Mouse (Mus musculus) heart, postnatal 0 days (tissue): ENCODE results near the gene Xrcc5. TPM values are rescaled to one million over a fixed set of nuclear protein-coding genes. Genes with fewer than 3 reads are reported as not detected.

Source experiments
- ATAC-seq: fragments of 200-750 bp; cut with Nextera tagmentation; 2 replicates; pipeline ENCODE4 v1.8.0; 2017; ENCODE audit warnings: low read depth, moderate number of reproducible peaks, moderate library complexity; ENCODE audit not compliant: insufficient read depth
- DNase-seq: peaks from one replicate; pipeline ENCODE4 v3.0.0-alpha.2; 2016; ENCODE audit warnings: low spot score
- H3K27ac ChIP-seq: fragments of 300-500 bp; sonication (generic); 2 replicates; pipeline ENCODE4 v1.5.1; 2014; ENCODE audit warnings: low read depth, mild to moderate bottlenecking
- H3K27me3 ChIP-seq: fragments of 300-500 bp; sonication (generic); 2 replicates; pipeline ENCODE4 v1.6.1; 2014; ENCODE audit warnings: low read length, mixed read lengths; ENCODE audit not compliant: control insufficient read depth, insufficient read depth
- H3K36me3 ChIP-seq: fragments of 300-500 bp; sonication (generic); replicated peaks from 2 replicates; pipeline ENCODE4 v1.6.1; 2014; ENCODE audit warnings: low read length, mixed read lengths; ENCODE audit not compliant: control insufficient read depth, insufficient read depth
- H3K4me1 ChIP-seq: fragments of 300-500 bp; sonication (generic); 2 replicates; pipeline ENCODE4 v1.6.1; 2014; ENCODE audit warnings: antibody characterized with exemption; ENCODE audit not compliant: control insufficient read depth, insufficient read depth
- H3K4me2 ChIP-seq: fragments of 300-500 bp; sonication (generic); 2 replicates; pipeline ENCODE4 v1.6.1; 2014; ENCODE audit warnings: low read depth, mild to moderate bottlenecking, low read length, moderate library complexity
- H3K4me3 ChIP-seq: fragments of 300-500 bp; sonication (generic); 2 replicates; pipeline ENCODE4 v1.5.1; 2014; ENCODE audit warnings: low read depth, low read length
- H3K9ac ChIP-seq: fragments of 300-500 bp; sonication (generic); replicated peaks from 2 replicates; pipeline ENCODE4 v1.6.1; 2014; ENCODE audit warnings: low read depth, low read length, mixed read lengths
- H3K9me3 ChIP-seq: fragments of 300-500 bp; sonication (generic); replicated peaks from 2 replicates; pipeline ENCODE4 v1.6.1; 2016; ENCODE audit warnings: low read length; ENCODE audit not compliant: control insufficient read depth
- CTCF ChIP-seq: IDR thresholded peaks from 2 replicates; pipeline ENCODE4 v1.5.1; 2016; ENCODE audit warnings: antibody characterized with exemption, control low read depth, low read depth
- EP300 ChIP-seq: IDR thresholded peaks from 2 replicates; pipeline ENCODE4 v1.6.1; 2016; ENCODE audit warnings: antibody characterized with exemption, low read depth
- WGBS: fragments of 180-500 bp; shearing (Covaris S2); extraction: QIAGEN DNeasy Blood & Tissue Kit; methylation state at CpG from one replicate; pipeline ENCODE4 v1.1.7; 2014; 5-methylcytosine and 5-hydroxymethylcytosine counted together
- polyA plus RNA-seq: library from polyadenylated mRNA; unstranded; fragments of >200 nt; fragmentation: Nextera tagmentation; extraction: Ambion mirVana; gene quantifications from 2 replicates; pipeline ENCODE4 v1.2.1, GENCODE M21; 2015
- total RNA-seq: library from RNA; depleted of rRNA; stranded (reverse); fragments of >200 nt; gene quantifications from 2 replicates; pipeline ENCODE4 v1.2.3, GENCODE M21; 2014; ENCODE audit warnings: low replicate concordance

The Xrcc5 gene
- total and polyA plus RNA-seq, 2 experiments from 2014 or later = 13.9 to 14.5 TPM

GRCm38 (mm10) chr1:72284539-72284938 lies 22.7 kb upstream of the Xrcc5 start:
- H3K9me3 ChIP-seq = no peaks in the 10 kb centered on the region
- 8% methylated on average over 5 of the region's 5 CpGs for WGBS
- H3K4me1 ChIP-seq = no peaks in the 10 kb centered on the region
- DNase-seq (no peak), ATAC-seq (no peak)
- no peaks in the 10 kb centered on the region for H3K36me3 ChIP-seq
- no peaks in the 10 kb centered on the region for H3K27me3 ChIP-seq
- H3K4me3 ChIP-seq = peak overlapping the region; percentile 63
- no peak for TF ChIP-seq EP300
- no peak for TF ChIP-seq CTCF
- no peak overlapping the region for H3K9ac ChIP-seq
- no peak overlapping the region for H3K27ac ChIP-seq
- peak overlapping the region; percentile 86 for H3K4me2 ChIP-seq

GRCm38 (mm10) chr1:72286904-72287303 lies 20.3 kb upstream of the Xrcc5 start:
- DNase-seq = no peak
- Histone ChIP-seq H3K4me1 (no peaks in the 10 kb centered on the region), H3K36me3 (no peaks in the 10 kb centered on the region), H3K4me3 (no peak overlapping the region), H3K9ac (no peak overlapping the region), H3K9me3 (no peaks in the 10 kb centered on the region), H3K4me2 (no peak overlapping the region), H3K27me3 (no peaks in the 10 kb centered on the region), H3K27ac (no peak overlapping the region)
- 34% methylated on average over 5 of the region's 5 CpGs for WGBS
- TF ChIP-seq EP300 (no peak), CTCF (no peak)
- no peak for ATAC-seq

GRCm38 (mm10) chr1:72287893-72288292 lies 19.3 kb upstream of the Xrcc5 start:
- Histone ChIP-seq H3K4me3 (no peak overlapping the region), H3K36me3 (no peaks in the 10 kb centered on the region), H3K27ac (no peak overlapping the region), H3K9ac (no peak overlapping the region), H3K27me3 (no peaks in the 10 kb centered on the region), H3K4me1 (no peaks in the 10 kb centered on the region), H3K4me2 (no peak overlapping the region), H3K9me3 (no peaks in the 10 kb centered on the region)
- DNase-seq (no peak), ATAC-seq (no peak)
- TF ChIP-seq EP300 (no peak), CTCF (no peak)
- WGBS = 75% methylated on average over 4 of the region's 4 CpGs

- WGBS = 79% methylated on average over 4 of the region's 4 CpGs
- TF ChIP-seq CTCF = no peak
- no peak for TF ChIP-seq EP300
- Histone ChIP-seq H3K4me1 (no peaks in the 10 kb centered on the region), H3K9ac (no peak overlapping the region), H3K27ac (no peak overlapping the region), H3K9me3 (no peaks in the 10 kb centered on the region), H3K4me3 (no peak overlapping the region), H3K36me3 (no peaks in the 10 kb centered on the region), H3K4me2 (no peak overlapping the region), H3K27me3 (no peaks in the 10 kb centered on the region)
- DNase-seq (no peak), ATAC-seq (no peak)
These were observed 18.6 kb upstream of the Xrcc5 start for GRCm38 (mm10) chr1:72288527-72289150.

GRCm38 (mm10) chr1:72290896-72291295 lies 16.3 kb upstream of the Xrcc5 start:
- Histone ChIP-seq H3K27me3 (no peaks in the 10 kb centered on the region), H3K27ac (no peak overlapping the region), H3K4me3 (no peak overlapping the region), H3K4me2 (no peak overlapping the region), H3K36me3 (no peaks in the 10 kb centered on the region), H3K9me3 (no peaks in the 10 kb centered on the region), H3K9ac (no peak overlapping the region), H3K4me1 (no peaks in the 10 kb centered on the region)
- ATAC-seq (no peak), DNase-seq (no peak)
- 88% methylated on average over 4 of the region's 4 CpGs for WGBS
- TF ChIP-seq CTCF (no peak), EP300 (no peak)

GRCm38 (mm10) chr1:72291421-72291820 lies 15.8 kb upstream of the Xrcc5 start:
- Histone ChIP-seq H3K4me3 (no peak overlapping the region), H3K9ac (no peak overlapping the region), H3K27me3 (no peaks in the 10 kb centered on the region), H3K4me1 (no peaks in the 10 kb centered on the region), H3K27ac (no peak overlapping the region), H3K36me3 (no peaks in the 10 kb centered on the region), H3K4me2 (no peak overlapping the region), H3K9me3 (no peaks in the 10 kb centered on the region)
- DNase-seq (no peak), ATAC-seq (no peak)
- TF ChIP-seq CTCF (no peak), EP300 (no peak)
- 89% methylated on average over 4 of the region's 4 CpGs for WGBS
